Mouse (Mus musculus) bone marrow macrophage, adult 2 months (primary cell): ENCODE data around the gene Fryl. TPM values are rescaled to one million over a fixed set of nuclear protein-coding genes. Genes with fewer than 3 reads are reported as not detected.

Source experiments
- H3K27ac ChIP-seq: 2 replicates; pipeline ENCODE4 v1.5.1; 2012; ENCODE audit warnings: low read depth, low read length; ENCODE audit not compliant: insufficient read depth
- H3K4me1 ChIP-seq: 2 replicates; pipeline ENCODE4 v1.6.1; 2012; ENCODE audit warnings: low read length; ENCODE audit not compliant: control insufficient read depth, insufficient read depth
- H3K4me3 ChIP-seq: 2 replicates; pipeline ENCODE4 v1.5.1; 2012; ENCODE audit warnings: mild to moderate bottlenecking, low read length, moderate library complexity; ENCODE audit not compliant: insufficient read depth
- CTCF ChIP-seq: IDR thresholded peaks from 2 replicates; pipeline ENCODE4 v1.5.1; 2012; ENCODE audit warnings: low read depth, mild to moderate bottlenecking, low read length, moderate library complexity
- POLR2A ChIP-seq: IDR thresholded peaks from 2 replicates; pipeline ENCODE4 v1.6.1; 2012; ENCODE audit warnings: mild to moderate bottlenecking, low read depth, low read length, borderline replicate concordance
- polyA plus RNA-seq: library from polyadenylated mRNA; stranded (reverse); fragments of >200 nt; gene quantifications from 2 replicates; pipeline ENCODE4 v1.2.4, GENCODE M21; 2012; ENCODE audit not compliant: missing spikeins, insufficient read depth, insufficient read length

The Fryl gene
- 44.5 and 47.9 TPM in 2 replicates for polyA plus RNA-seq

DNA sequence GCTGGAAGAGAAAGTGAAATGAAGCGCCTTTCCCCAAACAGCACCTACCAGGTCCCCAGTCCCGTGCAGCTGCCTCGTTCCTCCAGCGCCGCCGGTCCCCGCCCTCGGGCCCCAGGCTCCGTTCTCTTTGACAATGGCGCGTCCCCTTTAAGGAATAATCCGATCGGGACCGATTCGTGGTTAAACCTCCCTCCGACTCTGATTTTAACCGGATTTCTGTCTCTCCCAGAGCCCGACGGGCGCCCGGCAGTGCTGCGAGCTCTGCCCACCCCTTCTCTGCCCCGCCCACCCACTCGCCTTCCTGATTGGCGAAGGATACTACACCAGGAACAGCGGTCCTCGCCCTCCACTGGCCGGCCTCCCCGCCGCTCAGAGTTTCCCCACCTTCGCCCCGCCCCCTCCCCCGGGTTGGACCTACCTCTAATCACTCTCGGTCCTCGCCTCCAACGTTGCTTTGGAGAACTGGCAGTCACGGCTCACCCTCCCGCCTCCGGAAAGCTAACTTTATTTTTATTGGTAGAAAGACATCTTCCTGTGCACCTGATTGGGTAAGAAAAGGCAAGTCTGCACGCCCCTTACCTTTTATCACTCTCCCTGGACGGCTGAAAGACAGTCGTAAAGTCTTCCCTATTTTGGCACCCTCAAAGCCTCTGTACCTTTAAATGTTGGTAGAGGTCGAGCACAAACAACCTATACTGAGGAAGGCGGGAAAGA lies at the start of gene Fryl:
Gene Fryl, minus strand, starts transcription at position 268 of the 714 bp plus-strand sequence.
- Histone ChIP-seq H3K27ac (peak within 1 kb of the TSS; percentile 62), H3K4me1 (peaks cover 14% of the 10 kb centered on the region), H3K4me3 (peak within 1 kb of the TSS; percentile 96)
- TF ChIP-seq CTCF, result no peak
- no peak for TF ChIP-seq POLR2A

DNA sequence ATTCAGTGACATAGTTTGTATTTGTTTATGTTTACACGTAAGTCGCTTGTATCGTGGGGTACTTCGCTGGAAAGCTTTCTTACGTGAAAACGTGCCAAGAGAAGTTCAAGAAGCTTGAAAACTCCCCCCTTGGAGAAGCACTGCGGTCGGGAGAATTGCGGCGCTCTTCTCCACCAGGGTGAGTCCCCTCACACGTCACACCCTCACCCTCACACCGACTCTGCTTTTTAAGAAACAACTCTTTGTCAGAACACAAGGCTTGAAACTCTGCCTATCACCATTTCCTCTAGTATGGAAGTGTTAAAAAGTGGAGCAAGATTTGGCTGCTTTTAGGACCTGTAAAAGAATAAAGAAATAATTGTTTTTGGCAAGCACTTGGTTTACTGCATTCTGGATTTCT lies 48.1 kb upstream of the Fryl start:
- TF ChIP-seq POLR2A (no peak), CTCF (no peak)
- no peak overlapping the region for H3K4me3 ChIP-seq
- peaks cover 5% of the 10 kb centered on the region; the same call in 1 of the 2 replicates for H3K4me1 ChIP-seq
- H3K27ac ChIP-seq, result no peak overlapping the region

DNA sequence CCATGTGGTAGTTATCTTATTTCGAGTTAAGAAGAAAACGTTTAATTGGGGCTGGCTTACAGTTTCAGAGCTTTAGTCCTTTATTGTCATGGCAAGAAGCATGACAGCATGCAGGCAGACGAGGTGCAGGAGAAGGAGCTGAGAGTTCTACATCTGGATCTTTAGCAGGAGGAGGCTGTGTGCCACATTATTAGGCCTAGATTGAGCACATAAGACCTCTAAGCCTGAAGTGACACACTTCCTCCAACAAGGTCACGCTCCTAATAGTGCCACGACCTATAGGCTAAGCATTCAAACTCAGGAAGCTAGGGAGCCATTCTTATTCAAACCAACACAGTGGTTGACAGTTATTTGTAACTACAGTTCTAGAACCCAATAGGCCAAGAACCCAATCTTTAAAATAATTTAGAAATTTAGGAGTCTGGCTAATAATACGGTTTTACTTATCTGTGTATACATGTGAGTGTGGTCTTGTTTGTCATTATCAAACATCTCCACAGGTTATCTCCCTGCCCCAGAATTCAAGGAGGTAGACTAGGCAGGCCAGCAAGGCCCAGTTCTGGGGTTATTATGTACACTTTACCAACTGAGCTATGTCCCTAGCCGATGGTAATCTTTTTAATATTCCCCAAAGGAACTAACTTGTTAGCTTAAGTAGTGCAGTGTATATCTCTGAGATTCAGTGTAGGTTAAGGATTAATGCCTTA lies 45.3 kb upstream of the Fryl start:
- Histone ChIP-seq H3K4me1 (peaks cover 3% of the 10 kb centered on the region; the same call in 1 of the 2 replicates), H3K27ac (no peak overlapping the region), H3K4me3 (no peak overlapping the region)
- TF ChIP-seq CTCF (no peak), POLR2A (no peak)

DNA sequence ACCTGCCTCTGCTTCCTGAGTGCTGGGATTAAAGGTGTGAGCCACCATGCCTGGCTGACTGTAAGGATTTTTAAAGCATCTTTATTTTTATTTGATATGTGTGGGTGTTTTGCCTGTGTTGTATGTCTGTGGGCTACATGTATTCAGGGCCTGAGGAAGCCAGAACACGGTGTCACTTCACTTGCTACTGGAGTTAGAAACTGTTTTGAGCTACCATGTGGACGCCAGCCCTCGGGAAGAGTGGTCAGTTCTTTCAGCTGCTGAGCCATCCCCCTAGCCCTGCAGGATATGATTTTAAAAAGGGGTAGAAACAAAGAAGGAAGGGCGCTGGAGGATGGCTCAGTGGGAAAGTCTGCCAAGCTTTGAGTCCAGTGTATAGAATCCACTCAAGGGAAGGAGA lies 39.5 kb upstream of the Fryl start:
- Histone ChIP-seq H3K27ac (no peak overlapping the region), H3K4me1 (peaks cover 8% of the 10 kb centered on the region), H3K4me3 (no peak overlapping the region)
- no peak for TF ChIP-seq POLR2A
- no peak for TF ChIP-seq CTCF

DNA sequence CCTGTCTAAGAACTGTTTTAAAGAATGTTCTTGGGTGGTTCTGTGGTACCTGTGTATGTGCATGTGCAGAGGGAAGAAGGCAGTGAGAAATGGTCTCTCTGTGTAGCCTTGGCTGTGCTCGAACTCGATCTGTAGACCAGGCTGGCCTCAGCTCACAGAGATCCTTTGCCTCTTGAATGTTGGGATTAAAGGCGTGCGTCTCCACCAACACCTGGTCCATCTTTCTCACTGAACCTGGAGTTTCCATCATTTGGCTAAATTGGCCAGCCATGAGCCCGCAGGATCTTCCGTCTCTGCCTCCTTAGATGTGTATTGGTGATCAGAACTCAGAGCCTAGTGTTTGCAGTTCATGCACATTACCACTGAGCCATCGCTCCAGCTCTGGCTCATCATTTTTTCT lies 38.6 kb upstream of the Fryl start:
- no peak overlapping the region for H3K4me3 ChIP-seq
- TF ChIP-seq CTCF, result no peak
- TF ChIP-seq POLR2A, result no peak
- peaks cover 8% of the 10 kb centered on the region for H3K4me1 ChIP-seq
- H3K27ac ChIP-seq, result no peak overlapping the region

DNA sequence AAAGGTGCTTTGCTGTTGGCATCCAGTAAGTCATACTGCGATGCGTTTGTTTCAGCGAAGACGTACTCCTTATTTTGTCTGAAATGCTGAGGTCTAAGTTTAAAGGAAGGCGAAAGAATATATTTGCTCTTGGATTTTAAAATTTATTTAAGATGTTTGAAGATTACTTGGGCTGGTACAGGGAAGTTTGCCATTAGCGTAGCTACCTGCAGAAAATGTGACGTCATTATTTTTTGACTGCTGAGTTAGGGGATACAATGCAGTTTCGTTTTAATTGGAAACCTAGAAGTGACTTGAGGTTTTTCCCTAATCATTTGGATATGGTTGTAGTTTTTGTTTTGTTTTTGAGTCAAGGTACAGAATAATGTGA lies 37.0 kb upstream of the Fryl start:
- H3K27ac ChIP-seq, result peak overlapping the region; percentile 80; the same call in 1 of the 2 replicates

DNA sequence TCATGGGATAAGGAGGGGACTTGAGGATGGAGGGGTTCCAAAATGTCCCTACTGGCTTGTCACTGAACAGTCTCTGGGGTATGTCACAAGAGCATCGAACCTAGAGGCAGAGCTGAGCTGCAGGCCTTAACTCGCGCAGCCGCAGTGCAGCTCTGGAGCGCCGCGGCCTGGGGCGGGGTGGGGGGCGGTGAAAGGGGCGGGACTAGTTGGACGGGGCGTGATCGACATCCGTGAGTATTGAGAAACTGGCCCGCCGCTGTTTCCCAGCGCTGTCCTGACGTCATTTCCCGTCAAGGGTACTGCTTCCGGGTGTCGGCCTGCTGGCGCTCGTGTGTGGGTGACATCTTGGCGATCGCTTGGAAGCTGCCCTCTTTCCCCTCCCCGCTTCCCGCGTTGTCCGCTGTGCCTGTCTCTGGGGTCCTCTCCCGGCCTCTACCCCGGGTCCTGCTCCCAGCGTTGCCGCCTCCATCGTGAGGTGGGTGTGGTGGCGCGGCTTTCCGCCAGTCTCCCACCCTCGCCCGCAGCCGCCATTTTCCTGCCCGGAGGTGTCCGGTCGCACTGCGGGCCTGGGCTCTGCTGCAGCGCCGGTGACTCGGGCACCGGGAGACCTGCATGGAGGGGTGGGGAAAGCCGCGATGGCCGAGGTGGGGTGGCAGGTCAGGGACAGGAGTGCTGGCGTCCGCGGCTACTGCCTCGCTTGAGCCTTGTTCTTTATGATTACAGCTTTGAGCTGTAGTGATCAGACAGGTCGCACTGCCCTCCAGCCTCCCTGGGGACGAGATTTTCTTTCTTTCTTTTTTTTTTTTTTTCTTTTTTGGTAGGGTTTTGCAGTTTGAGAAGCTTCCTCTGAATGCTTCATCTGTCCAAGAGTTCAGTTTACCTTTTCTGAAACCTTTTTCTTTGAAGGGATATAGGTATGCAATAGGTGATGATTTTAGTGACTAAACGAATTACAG lies 36.4 kb upstream of the Fryl start, which contains the start of gene Ociad1:
Gene Ociad1, plus strand, starts transcription at position 283 of the 956 bp plus-strand sequence.
- H3K27ac ChIP-seq, result peak within 1 kb of the TSS; percentile 80
- H3K4me3 ChIP-seq, result peak within 1 kb of the TSS; percentile 99
- H3K4me1 ChIP-seq, result peaks cover 8% of the 10 kb centered on the region
- no peak for TF ChIP-seq CTCF
- no peak for TF ChIP-seq POLR2A

More for the DNA sequence above, 37.0 kb upstream of the Fryl start:
- Histone ChIP-seq H3K4me3 (peak overlapping the region; percentile 99), H3K4me1 (peaks cover 8% of the 10 kb centered on the region)
- no peak for TF ChIP-seq CTCF

DNA sequence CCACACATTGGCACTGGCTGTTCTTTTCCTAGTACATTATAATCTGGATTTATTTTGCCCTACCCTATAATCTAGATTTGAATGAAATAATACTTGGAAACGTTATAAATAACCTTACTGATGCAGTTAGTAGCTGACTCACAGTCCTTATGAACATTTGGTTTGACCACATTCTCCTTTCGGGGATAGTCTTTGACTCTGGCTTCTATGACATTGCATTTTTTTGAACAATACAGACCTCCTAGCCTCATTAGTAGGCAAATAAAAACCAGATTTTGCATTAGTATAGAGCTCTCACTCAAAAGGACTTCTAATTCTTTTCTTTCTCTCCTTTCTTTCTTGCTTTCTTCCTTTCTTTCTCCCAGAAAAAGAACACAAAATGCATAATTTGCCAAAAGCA lies 33.5 kb upstream of the Fryl start:
- TF ChIP-seq CTCF (no peak), POLR2A (no peak)
- Histone ChIP-seq H3K4me1 (peaks cover 21% of the 10 kb centered on the region), H3K4me3 (no peak overlapping the region), H3K27ac (no peak overlapping the region)

DNA sequence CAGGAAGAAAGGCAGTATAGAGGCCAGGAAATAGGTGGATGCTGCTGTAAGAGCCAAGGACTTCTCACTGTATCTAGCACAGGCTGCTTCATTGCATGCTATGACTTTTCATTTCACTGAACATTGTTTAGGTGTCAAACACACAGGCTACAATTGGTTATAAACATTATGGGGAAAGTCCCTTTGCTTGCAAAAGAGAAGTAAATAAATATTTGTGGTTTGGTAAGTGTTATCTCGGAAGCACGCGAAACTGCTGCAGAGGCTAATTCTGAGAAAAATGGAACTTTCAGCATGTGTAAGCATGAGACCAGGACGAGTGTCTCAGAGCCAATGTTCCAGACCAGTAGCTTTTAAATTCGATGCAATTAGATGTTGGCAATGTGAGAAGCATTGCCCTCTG lies 30.2 kb upstream of the Fryl start:
- H3K4me1 ChIP-seq, result peaks cover 15% of the 10 kb centered on the region
- no peak overlapping the region for H3K4me3 ChIP-seq
- H3K27ac ChIP-seq, result no peak overlapping the region

More for the DNA sequence above, 30.2 kb upstream of the Fryl start:
- TF ChIP-seq CTCF (no peak), POLR2A (no peak)
